Mouse (Mus musculus) CH12.LX (cell line): Measurements from ENCODE around the gene Yeats2. TPM values are rescaled to one million over a fixed set of nuclear protein-coding genes. Genes with fewer than 3 reads are reported as not detected.

Source experiments
- DNase-seq: peaks from one replicate; pipeline ENCODE4 v3.0.0-alpha.2; 2013; ENCODE audit errors: extremely low read depth
- H3K27ac ChIP-seq: 2 replicates; pipeline ENCODE4 v1.5.1; 2012; ENCODE audit warnings: low read depth, mild to moderate bottlenecking, control low read depth, moderate library complexity; ENCODE audit not compliant: insufficient read depth
- H3K27me3 ChIP-seq: replicated peaks from 2 replicates; pipeline ENCODE3; 2012; ENCODE audit warnings: inconsistent platforms
- H3K36me3 ChIP-seq, 2 experiments: replicated peaks in 1 of 2; 2 replicates each; pipeline versions ENCODE3 to v1.6.1; 2012; ENCODE audit warnings: inconsistent platforms in 1 of 2, low read length in 1 of 2, mild to moderate bottlenecking in 1 of 2, mixed read lengths in 1 of 2, moderate library complexity in 1 of 2; ENCODE audit not compliant: control insufficient read depth in 1 of 2, insufficient read depth in 1 of 2
- H3K4me1 ChIP-seq, 2 experiments: 2 replicates each; pipeline ENCODE4 v1.6.1; 2012; ENCODE audit warnings: inconsistent platforms in 1 of 2, moderate library complexity in 1 of 2; ENCODE audit not compliant: insufficient read depth in 2 of 2, control insufficient read depth in 1 of 2
- H3K4me2 ChIP-seq: 2 replicates; pipeline ENCODE4 v1.6.1; 2012; ENCODE audit warnings: low read depth, mild to moderate bottlenecking, control low read depth; ENCODE audit not compliant: poor library complexity, insufficient read depth, severe bottlenecking
- H3K4me3 ChIP-seq, 3 experiments: fragments of 150-350 bp in 1 of 3; sonication (generic) in 1 of 3; replicated peaks in 1 of 3; 2 replicates each; pipeline versions ENCODE3 to v1.5.1; 2011 to 2012; ENCODE audit warnings: low read depth in 2 of 3, low read length in 2 of 3, mild to moderate bottlenecking in 2 of 3, moderate library complexity in 2 of 3, control low read depth in 1 of 3, improper control_type of control experiment in 1 of 3, inconsistent platforms in 1 of 3, mixed read lengths in 1 of 3; ENCODE audit not compliant: poor library complexity in 1 of 3
- H3K79me2 ChIP-seq: replicated peaks from 2 replicates; pipeline ENCODE4 v1.6.1; 2012; ENCODE audit warnings: mild to moderate bottlenecking, moderate library complexity; ENCODE audit not compliant: control insufficient read depth, poor library complexity, insufficient read depth, severe bottlenecking; ENCODE audit errors: extremely low read depth
- H3K9ac ChIP-seq: 2 replicates; pipeline ENCODE4 v1.6.1; 2012; ENCODE audit warnings: low read depth, mild to moderate bottlenecking, control low read depth, moderate library complexity; ENCODE audit not compliant: insufficient read depth
- H3K9me3 ChIP-seq: replicated peaks from 2 replicates; pipeline ENCODE3; 2012; ENCODE audit warnings: low read length, inconsistent platforms, mixed read lengths
- BHLHE40 ChIP-seq: IDR thresholded peaks from 2 replicates; pipeline ENCODE4 v1.6.1; 2011; ENCODE audit warnings: mild to moderate bottlenecking, low read depth, low read length, improper control_type of control experiment
- CHD2 ChIP-seq: IDR thresholded peaks from 2 replicates; pipeline ENCODE4 v1.6.1; 2011; ENCODE audit warnings: low read length, improper control_type of control experiment
- CTCF ChIP-seq, 2 experiments: IDR thresholded peaks in 1 of 2; conservative IDR thresholded peaks in 1 of 2; 2 replicates each; pipeline ENCODE4 v1.5.1; 2011 to 2012; ENCODE audit warnings: low read depth in 2 of 2, low read length in 2 of 2, improper control_type of control experiment in 1 of 2, inconsistent platforms in 1 of 2, mild to moderate bottlenecking in 1 of 2, moderate library complexity in 1 of 2
- E2F4 ChIP-seq: IDR thresholded peaks from 2 replicates; pipeline ENCODE4 v1.6.1; 2011; ENCODE audit warnings: low read depth, low read length, improper control_type of control experiment; ENCODE audit not compliant: insufficient replicate concordance
- GABPA ChIP-seq: IDR thresholded peaks from 2 replicates; pipeline ENCODE4 v1.6.1; 2012; ENCODE audit warnings: low read depth, low read length, improper control_type of control experiment, inconsistent platforms; ENCODE audit not compliant: insufficient replicate concordance
- JUND ChIP-seq: conservative IDR thresholded peaks from 2 replicates; pipeline ENCODE4 v1.6.1; 2011; ENCODE audit warnings: low read depth, low read length, improper control_type of control experiment
- MAFK ChIP-seq: IDR thresholded peaks from 2 replicates; pipeline ENCODE4 v1.6.1; 2011; ENCODE audit warnings: low read length, improper control_type of control experiment; ENCODE audit not compliant: insufficient replicate concordance
- MAX ChIP-seq: IDR thresholded peaks from 2 replicates; pipeline ENCODE4 v1.6.1; 2011; ENCODE audit warnings: low read length, improper control_type of control experiment
- MEF2A ChIP-seq: IDR thresholded peaks from 2 replicates; pipeline ENCODE4 v1.6.1; 2014; ENCODE audit warnings: low read depth, mild to moderate bottlenecking, inconsistent platforms, low read length, improper control_type of control experiment, borderline replicate concordance
- MXI1 ChIP-seq: IDR thresholded peaks from 2 replicates; pipeline ENCODE4 v1.6.1; 2011; ENCODE audit warnings: mild to moderate bottlenecking, low read depth, low read length, improper control_type of control experiment
- MYC ChIP-seq: IDR thresholded peaks from 2 replicates; pipeline ENCODE4 v1.6.1; 2011; ENCODE audit warnings: low read depth, mild to moderate bottlenecking, improper control_type of control experiment, low read length
- NELFE ChIP-seq: IDR thresholded peaks from 2 replicates; pipeline ENCODE4 v1.6.1; 2011; ENCODE audit warnings: low read depth, low read length, improper control_type of control experiment
- NRF1 ChIP-seq: IDR thresholded peaks from 2 replicates; pipeline ENCODE4 v1.6.1; 2014; ENCODE audit warnings: low read depth, mild to moderate bottlenecking, inconsistent platforms, low read length, improper control_type of control experiment, moderate library complexity
- PAX5 ChIP-seq: IDR thresholded peaks from 2 replicates; pipeline ENCODE4 v1.6.1; 2012; ENCODE audit warnings: low read length, inconsistent platforms, mixed read lengths
- POLR2A ChIP-seq: IDR thresholded peaks from 2 replicates; pipeline ENCODE4 v1.6.1; 2011; ENCODE audit warnings: low read depth, mild to moderate bottlenecking, improper control_type of control experiment, low read length
- POLR2AphosphoS2 ChIP-seq: IDR thresholded peaks from 2 replicates; pipeline ENCODE4 v1.6.1; 2011; ENCODE audit warnings: low read depth, low read length, improper control_type of control experiment
- SIN3A ChIP-seq: IDR thresholded peaks from 2 replicates; pipeline ENCODE4 v1.6.1; 2012; ENCODE audit warnings: low read length, improper control_type of control experiment, inconsistent platforms
- SMC3 ChIP-seq: IDR thresholded peaks from 2 replicates; pipeline ENCODE4 v1.6.1; 2011; ENCODE audit warnings: low read depth, low read length, improper control_type of control experiment
- USF1 ChIP-seq: IDR thresholded peaks from 2 replicates; pipeline ENCODE4 v1.6.1; 2014; ENCODE audit warnings: low read depth, mild to moderate bottlenecking, inconsistent platforms, low read length, improper control_type of control experiment
- USF2 ChIP-seq: conservative IDR thresholded peaks from 2 replicates; pipeline ENCODE4 v1.6.1; 2011; ENCODE audit warnings: low read depth, low read length, improper control_type of control experiment
- ZC3H11A ChIP-seq: IDR thresholded peaks from 2 replicates; pipeline ENCODE4 v1.6.1; 2012; ENCODE audit warnings: low read depth, mild to moderate bottlenecking, inconsistent platforms, low read length, improper control_type of control experiment
- ZMIZ1 ChIP-seq: IDR thresholded peaks from 2 replicates; pipeline ENCODE4 v1.6.1; 2012; ENCODE audit warnings: low read depth, mild to moderate bottlenecking, inconsistent platforms, low read length, improper control_type of control experiment
- dilution Hi-C: fragments of 300-500 bp; cut with MboI; formaldehyde crosslinking; loops from 2 replicates; pipeline ENCODE4 v1.14.3; 2020; ENCODE audit warnings: low sequenced_read_pairs; ENCODE audit not compliant: extremely low pct_unique_long_range_greater_than_20kb, extremely low pct_ligation_motif_present
- in situ Hi-C: fragments of 300-500 bp; cut with MboI; formaldehyde crosslinking; loops from 3 replicates; pipeline ENCODE4 v1.14.3; 2019; ENCODE audit warnings: low sequenced_read_pairs, low pct_ligation_motif_present, low pct_unique_long_range_greater_than_20kb, mixed read lengths
- polyA plus RNA-seq: library from polyadenylated mRNA; unstranded; fragments of >175 nt; gene quantifications from 2 replicates; pipeline ENCODE4 v1.2.1, GENCODE M21; 2012; ENCODE audit warnings: low read depth; ENCODE audit not compliant: insufficient read length
- total RNA-seq, 2 experiments: library from RNA; depleted of rRNA; stranded (reverse); fragments of 300-350 nt in 1 of 2; fragments of >200 nt in 1 of 2; gene quantifications; 2 replicates each; pipeline ENCODE4 v1.2.3; 2012 to 2014

The Yeats2 gene
- total and polyA plus RNA-seq, 3 experiments: 24.0 to 42.6 (median 33.5) TPM

GRCm38 (mm10) chr16:20265089-20265488 is 124.2 kb downstream of the Yeats2 start:
- H3K27ac ChIP-seq: no peak overlapping the region
- H3K27me3 ChIP-seq: no peaks in the 10 kb centered on the region
- no peaks in the 10 kb centered on the region for H3K9me3 ChIP-seq
- H3K36me3 ChIP-seq: no peaks in the 10 kb centered on the region
- dilution Hi-C loops: no loop called here
- peaks cover 0 to 17% of the 10 kb centered on the region in 2 experiments; a peak in 2 of 4 replicates for H3K4me1 ChIP-seq
- in situ Hi-C loops: no loop called here
- peak overlapping the region in 2 of 3 experiments; percentile 10 to 27 for H3K4me3 ChIP-seq
- no peak overlapping the region for H3K9ac ChIP-seq
- H3K4me2 ChIP-seq: peak overlapping the region; percentile 70
- DNase-seq: no peak
- no peaks in the 10 kb centered on the region for H3K79me2 ChIP-seq
- no peak for TF ChIP-seq E2F4
- TF ChIP-seq GABPA: no peak
- no peak for TF ChIP-seq NRF1
- no peak for TF ChIP-seq BHLHE40
- no peak for TF ChIP-seq USF2
- no peak for TF ChIP-seq CTCF (conservative IDR thresholded peaks at IDR 0.05 in 1 of 2, IDR thresholded peaks at IDR 0.05 in 1 of 2; ENCODE audit: low read depth in 2 of 2, low read length in 2 of 2)

- Histone ChIP-seq H3K36me3 (no peaks in the 10 kb centered on the region), H3K9me3 (no peaks in the 10 kb centered on the region), H3K9ac (no peak overlapping the region), H3K27me3 (no peaks in the 10 kb centered on the region), H3K4me2 (no peak overlapping the region), H3K27ac (no peak overlapping the region), H3K79me2 (no peaks in the 10 kb centered on the region), H3K4me1 (peaks cover 0 to 17% of the 10 kb centered on the region in 2 experiments; a peak in 2 of 4 replicates), H3K4me3 (no peak overlapping the region)
- TF ChIP-seq ZMIZ1: no peak
- TF ChIP-seq ZC3H11A: no peak
- TF ChIP-seq NELFE: no peak
- TF ChIP-seq JUND: no peak
- no peak for TF ChIP-seq MXI1
- TF ChIP-seq SIN3A: no peak
- TF ChIP-seq MAX: no peak
- no peak for TF ChIP-seq MEF2A
- no peak for TF ChIP-seq POLR2AphosphoS2
- TF ChIP-seq MAFK: no peak
- TF ChIP-seq USF2: no peak
- no peak for TF ChIP-seq POLR2A
- TF ChIP-seq USF1: no peak
- no peak for TF ChIP-seq SMC3
- TF ChIP-seq PAX5: no peak
- TF ChIP-seq CHD2: no peak
- TF ChIP-seq MYC: no peak
- TF ChIP-seq E2F4: no peak
- no peak for TF ChIP-seq GABPA
- no peak for DNase-seq
- dilution Hi-C loops: no loop called here
- in situ Hi-C loops: no loop called here
These were observed 130.5 kb downstream of the Yeats2 start for GRCm38 (mm10) chr16:20271339-20271738.
